Mouse (Mus musculus): ENCODE results near the gene Klhl24.
A peak's percentile ranks its signal among the peaks of the same experiment; 100 is the strongest.
"Not testable (repeated sequence)": the region's sequence is repeated elsewhere in the genome, so short reads cannot be mapped to it uniquely, and the experiment has no call there.

The Klhl24 gene

GRCm38 (mm10) chr16:20097069-20097710 lies at the start of gene Klhl24:
TSS of gene Klhl24 (plus strand) at chr16:20097542.
- peak; percentile 92 to 95 for DNase-seq (ENCODE audit: low spot score in 2 of 2)

GRCm38 (mm10) chr16:20052655-20053054 lies 44.7 kb upstream of the Klhl24 start:
- no peak for DNase-seq (ENCODE audit: low spot score in 2 of 2)

GRCm38 (mm10) chr16:20072770-20073169 lies 24.6 kb upstream of the Klhl24 start:
- no peak for DNase-seq (ENCODE audit: low spot score in 2 of 2)

- DNase-seq (ENCODE audit: low spot score in 2 of 2), result no peak
These were observed 20.7 kb upstream of the Klhl24 start for GRCm38 (mm10) chr16:20076675-20077074.

- no peak for DNase-seq (ENCODE audit: low spot score in 2 of 2)
These were observed 17.1 kb upstream of the Klhl24 start for GRCm38 (mm10) chr16:20080271-20080670.

GRCm38 (mm10) chr16:20084623-20085022 lies 12.7 kb upstream of the Klhl24 start:
- no peak for DNase-seq (ENCODE audit: low spot score in 2 of 2)

GRCm38 (mm10) chr16:20085250-20085905 lies 12.0 kb upstream of the Klhl24 start:
- no peak for DNase-seq (ENCODE audit: low spot score in 2 of 2)

GRCm38 (mm10) chr16:20086976-20087375 lies 10.4 kb upstream of the Klhl24 start:
- peak; percentile 23 to 32 for DNase-seq (ENCODE audit: low spot score in 2 of 2)

GRCm38 (mm10) chr16:20089636-20090035 lies 7.7 kb upstream of the Klhl24 start:
- no peak for DNase-seq (ENCODE audit: low spot score in 2 of 2)

- DNase-seq (ENCODE audit: low spot score in 2 of 2), result no peak
These were observed 6.3 kb upstream of the Klhl24 start for GRCm38 (mm10) chr16:20090921-20091575.

- no peak for DNase-seq (ENCODE audit: low spot score in 2 of 2)
These were observed 1.4 kb upstream of the Klhl24 start for GRCm38 (mm10) chr16:20095966-20096365.

GRCm38 (mm10) chr16:20097711-20098374 lies 501 bp downstream of the Klhl24 start:
- peak; percentile 83 to 89 for DNase-seq (ENCODE audit: low spot score in 2 of 2)

GRCm38 (mm10) chr16:20098375-20098727 lies 1.0 kb downstream of the Klhl24 start:
- no peak for DNase-seq (ENCODE audit: low spot score in 2 of 2)

GRCm38 (mm10) chr16:20098866-20099629 lies 1.7 kb downstream of the Klhl24 start:
- DNase-seq (ENCODE audit: low spot score in 2 of 2), result no peak

- no peak for DNase-seq (ENCODE audit: low spot score in 2 of 2)
These were observed 9.7 kb downstream of the Klhl24 start for GRCm38 (mm10) chr16:20106996-20107395.

GRCm38 (mm10) chr16:20108961-20109360 lies 11.6 kb downstream of the Klhl24 start:
- DNase-seq (ENCODE audit: low spot score in 2 of 2), result no peak

GRCm38 (mm10) chr16:20112649-20113048 lies 15.3 kb downstream of the Klhl24 start:
- DNase-seq (ENCODE audit: low spot score in 2 of 2), result no peak

- no peak for DNase-seq (ENCODE audit: low spot score in 2 of 2)
These were observed 18.7 kb downstream of the Klhl24 start for GRCm38 (mm10) chr16:20116069-20116468.

- not testable (repeated sequence) for DNase-seq (ENCODE audit: low spot score in 2 of 2)
These were observed 29.1 kb downstream of the Klhl24 start for GRCm38 (mm10) chr16:20126319-20126883.

- DNase-seq (ENCODE audit: low spot score in 2 of 2), result no peak
These were observed 33.1 kb downstream of the Klhl24 start for GRCm38 (mm10) chr16:20130397-20130796.

Measured in right cerebral cortex, postnatal 36 days (tissue).